Mouse (Mus musculus): ENCODE data around the gene Fam71f1. TPM values are rescaled to one million over a fixed set of nuclear protein-coding genes. Genes with fewer than 3 reads are reported as not detected.

Fam71f1 gene
- 0.09 and 0.13 TPM in 2 replicates for polyA plus RNA-seq (2015; fragmentation: Nextera tagmentation; extraction: Ambion mirVana)

GRCm38 (mm10) chr6:29318879-29319278, at the start of gene Fam71f1:
Fam71f1 (plus strand) TSS chr6:29319140.
- Histone ChIP-seq H3K4me2 (no peak within 1 kb of the TSS), H3K27ac (no peak within 1 kb of the TSS), H3K36me3 (no peaks in the 10 kb centered on the region), H3K9me3 (no peaks in the 10 kb centered on the region), H3K27me3 (replicated peaks) (no peaks in the 10 kb centered on the region), H3K4me3 (replicated peaks) (no peak within 1 kb of the TSS), H3K9ac (no peak within 1 kb of the TSS), H3K4me1 (peaks cover 5% of the 10 kb centered on the region; the same call in 1 of the 2 replicates)
- 34% methylated on average over 5 of the region's 5 CpGs for WGBS
- peak; percentile 58; the same call in 1 of the 2 replicates for ATAC-seq (ENCODE audit: insufficient read depth, low FRiP score, low read depth)

DNA sequence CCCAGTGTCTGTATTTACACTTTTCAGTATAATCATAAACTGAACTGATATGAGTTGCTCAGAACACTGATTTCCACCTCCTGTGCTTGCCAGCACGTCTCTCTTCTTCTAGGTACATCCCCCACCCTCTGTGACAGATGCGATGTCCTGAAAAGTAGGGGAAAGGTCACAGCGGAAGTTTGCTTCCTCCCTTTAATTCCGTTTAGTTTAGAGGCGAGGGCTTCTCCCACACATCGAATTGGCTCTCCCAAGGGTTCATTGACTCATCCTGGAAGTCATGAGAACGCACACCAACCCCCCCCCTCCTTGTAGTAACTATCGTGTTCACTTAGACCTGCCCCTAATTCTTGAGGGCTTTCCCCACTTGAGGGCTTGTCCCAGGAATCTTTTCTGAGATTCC, 48.0 kb upstream of the Fam71f1 start:
- Histone ChIP-seq H3K4me3 (replicated peaks) (no peak overlapping the region), H3K4me1 (peaks cover 7% of the 10 kb centered on the region; the same call in 1 of the 2 replicates), H3K9me3 (no peaks in the 10 kb centered on the region), H3K27ac (no peak overlapping the region), H3K27me3 (replicated peaks) (no peaks in the 10 kb centered on the region), H3K4me2 (peak overlapping the region; percentile 24), H3K9ac (no peak overlapping the region), H3K36me3 (no peaks in the 10 kb centered on the region; the same call in 1 of the 2 replicates)
- no peak for ATAC-seq (ENCODE audit: insufficient read depth, low FRiP score, low read depth)
- WGBS, result 5% methylated on average over 8 of the region's 8 CpGs

DNA sequence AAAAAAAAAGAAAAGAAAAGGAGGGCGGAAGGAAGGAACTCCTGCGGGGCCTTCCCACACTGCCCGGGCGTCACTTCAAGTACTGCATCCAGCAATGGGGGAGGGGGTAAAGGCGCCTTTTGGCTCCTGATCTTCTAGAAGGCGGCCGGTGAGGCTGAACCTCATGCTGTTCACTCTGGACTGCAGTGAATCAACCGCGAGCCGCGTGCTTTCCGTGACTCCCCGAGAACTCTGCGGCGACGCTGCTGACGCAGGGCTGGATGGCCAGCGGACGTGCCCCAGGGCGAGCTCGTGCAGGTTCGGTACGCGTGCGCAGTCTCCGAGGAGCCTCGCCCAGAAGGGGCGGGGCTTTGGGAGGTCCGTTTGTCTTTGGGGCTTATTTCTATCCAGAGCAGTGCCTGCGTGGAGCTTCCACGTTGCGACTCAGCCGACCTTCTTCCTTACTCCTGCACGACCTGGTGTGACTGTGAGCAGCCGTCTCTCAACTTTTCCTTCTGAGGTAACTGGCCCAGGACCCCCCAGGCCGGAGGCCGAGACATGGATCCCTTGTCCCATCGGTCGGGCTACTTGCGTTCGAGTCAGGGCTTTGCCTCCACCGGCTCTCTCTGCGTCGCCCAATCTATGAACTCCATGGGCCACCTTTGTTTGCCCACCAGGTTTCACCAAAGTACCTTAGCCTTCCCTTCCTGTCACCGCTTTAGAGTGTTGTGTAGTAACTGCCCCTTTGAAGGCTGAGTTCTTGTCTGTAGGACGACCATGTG, 46.4 kb upstream of the Fam71f1 start, which contains the start of gene Hilpda:
Gene Hilpda (plus strand): TSS at position 177 of the 761 bp plus-strand sequence.
- Histone ChIP-seq H3K9ac (peak within 1 kb of the TSS; percentile 14; the same call in 1 of the 2 replicates), H3K27ac (peak within 1 kb of the TSS; percentile 75), H3K4me3 (replicated peaks) (peak within 1 kb of the TSS; percentile 55), H3K4me2 (peak within 1 kb of the TSS; percentile 50), H3K27me3 (replicated peaks) (no peaks in the 10 kb centered on the region), H3K36me3 (no peaks in the 10 kb centered on the region; the same call in 1 of the 2 replicates), H3K9me3 (no peaks in the 10 kb centered on the region), H3K4me1 (peaks cover 7% of the 10 kb centered on the region; the same call in 1 of the 2 replicates)
- WGBS, result under 1% methylated on average over 45 of the region's 46 CpGs
- peak; percentile 99 for ATAC-seq (ENCODE audit: insufficient read depth, low FRiP score, low read depth)

DNA sequence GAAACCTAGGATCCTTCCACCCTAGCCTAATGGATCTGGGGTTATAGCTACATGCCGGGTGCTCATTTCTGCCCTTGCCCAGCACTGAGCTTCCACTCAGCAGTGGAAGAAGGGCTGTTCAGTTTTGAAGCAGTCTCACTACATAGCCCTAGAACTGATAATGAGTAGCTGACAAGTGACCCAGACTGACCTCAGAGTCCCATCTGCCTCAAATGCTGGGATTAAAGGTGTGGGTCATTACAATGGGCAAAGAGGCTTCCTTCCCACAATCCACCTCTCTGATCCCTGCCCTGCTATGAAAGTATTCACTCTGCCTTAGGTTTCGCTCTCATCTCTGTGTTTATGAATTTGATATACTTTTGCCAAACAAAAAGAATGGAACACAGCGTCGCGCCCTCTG, 42.2 kb upstream of the Fam71f1 start:
- H3K9ac ChIP-seq, result no peak overlapping the region
- WGBS, result 74% methylated on average over 5 of the region's 5 CpGs
- ATAC-seq (ENCODE audit: insufficient read depth, low FRiP score, low read depth), result no peak
- peaks cover 13% of the 10 kb centered on the region for H3K4me1 ChIP-seq
- no peaks in the 10 kb centered on the region; the same call in 1 of the 2 replicates for H3K36me3 ChIP-seq
- H3K9me3 ChIP-seq, result no peaks in the 10 kb centered on the region
- H3K27me3 ChIP-seq (replicated peaks), result no peaks in the 10 kb centered on the region
- H3K4me3 ChIP-seq (replicated peaks), result no peak overlapping the region
- no peak overlapping the region for H3K4me2 ChIP-seq
- H3K27ac ChIP-seq, result no peak overlapping the region

DNA sequence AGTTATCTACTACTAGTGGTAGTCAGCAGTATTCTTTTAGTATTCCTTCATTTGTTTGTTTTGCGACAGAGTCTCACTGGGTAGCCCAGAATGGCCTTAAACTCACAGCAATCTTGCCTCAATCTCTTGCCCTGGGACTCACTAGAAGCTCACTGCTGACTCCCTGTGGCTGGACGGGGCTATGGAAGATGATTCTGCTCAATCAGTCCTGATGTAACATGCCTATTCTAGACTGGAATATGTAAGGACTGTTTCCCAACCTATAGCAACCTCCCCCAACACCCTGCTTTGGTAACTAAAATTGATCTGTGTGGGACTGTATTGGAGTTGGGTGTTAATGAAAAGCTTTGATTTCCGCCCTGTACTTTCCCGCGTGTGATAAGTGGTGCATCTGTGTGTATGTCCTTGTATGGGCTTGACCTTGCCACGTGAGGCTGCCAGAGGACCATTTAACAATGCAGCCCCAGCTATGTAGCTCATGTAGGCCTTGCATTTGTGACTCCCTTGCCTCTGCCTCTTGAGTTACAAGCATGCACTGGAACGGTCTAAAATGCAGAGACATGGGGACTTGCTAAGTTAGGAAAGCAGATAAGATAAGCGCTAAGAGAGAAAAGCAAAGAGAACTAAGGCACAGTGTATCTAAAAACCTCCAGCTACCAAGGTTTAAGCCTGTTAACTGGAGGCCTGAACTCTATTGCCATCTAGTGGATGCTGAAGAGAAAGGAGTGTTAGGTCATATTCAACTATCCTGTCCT, 40.2 kb upstream of the Fam71f1 start:
- ATAC-seq (ENCODE audit: insufficient read depth, low FRiP score, low read depth), result peak; percentile 60; the same call in 1 of the 2 replicates
- Histone ChIP-seq H3K27me3 (replicated peaks) (no peaks in the 10 kb centered on the region), H3K4me1 (peaks cover 7% of the 10 kb centered on the region; the same call in 1 of the 2 replicates), H3K27ac (no peak overlapping the region; the same call in 1 of the 2 replicates), H3K36me3 (no peaks in the 10 kb centered on the region; the same call in 1 of the 2 replicates), H3K4me3 (replicated peaks) (no peak overlapping the region), H3K4me2 (no peak overlapping the region), H3K9me3 (no peaks in the 10 kb centered on the region), H3K9ac (no peak overlapping the region)
- 27% methylated on average over 8 of the region's 8 CpGs for WGBS

DNA sequence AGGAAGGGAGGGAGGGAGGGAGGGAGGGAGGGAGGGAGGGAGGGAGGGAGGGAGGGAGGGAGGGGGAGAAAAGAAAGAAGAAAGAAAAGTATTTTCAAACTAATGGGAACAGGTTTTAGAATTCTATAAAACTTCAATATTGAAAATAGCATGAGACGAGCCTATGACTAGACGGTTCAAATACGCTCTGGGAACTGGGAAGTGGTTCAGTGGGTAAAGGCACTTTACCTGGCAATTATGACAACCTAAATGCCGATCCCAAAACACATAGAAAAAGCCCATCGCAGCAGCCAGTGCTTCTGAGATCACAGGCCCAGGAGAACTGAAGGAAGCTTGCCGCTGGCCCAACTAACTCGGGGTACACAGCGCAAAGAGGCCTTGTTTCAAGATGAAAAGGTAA, 39.6 kb upstream of the Fam71f1 start, which contains the start of gene Fam71f2:
Gene Fam71f2 (plus strand): TSS at position 301 of the 400 bp plus-strand sequence.
- H3K36me3 ChIP-seq, result no peaks in the 10 kb centered on the region; the same call in 1 of the 2 replicates

DNA sequence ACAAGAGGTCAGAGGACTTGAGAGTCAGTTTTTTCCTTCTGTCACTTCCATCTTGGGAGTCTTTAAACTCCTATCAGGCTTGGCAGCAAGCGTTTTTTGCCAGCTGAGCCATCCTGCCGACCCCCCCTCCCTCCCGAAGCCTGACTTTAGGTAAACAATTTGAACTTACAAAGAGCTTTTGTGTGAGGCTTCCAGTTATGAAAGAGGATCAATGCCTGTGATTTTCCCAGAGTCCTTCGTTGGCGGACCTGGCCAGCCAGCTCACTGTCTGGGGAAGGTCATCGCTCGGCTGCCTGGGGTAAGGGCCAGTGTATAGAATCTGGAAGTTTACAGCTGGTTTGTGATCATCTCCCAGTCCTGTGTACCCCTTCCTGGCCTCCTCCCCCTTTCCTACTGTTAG, 38.3 kb upstream of the Fam71f1 start:
- H3K27me3 ChIP-seq (replicated peaks), result no peaks in the 10 kb centered on the region
- H3K9ac ChIP-seq, result no peak overlapping the region
- H3K4me3 ChIP-seq (replicated peaks), result no peak overlapping the region
- H3K27ac ChIP-seq, result no peak overlapping the region
- peaks cover 6% of the 10 kb centered on the region; the same call in 1 of the 2 replicates for H3K4me1 ChIP-seq
- no peak overlapping the region for H3K4me2 ChIP-seq
- 23% methylated on average over 7 of the region's 7 CpGs for WGBS
- no peaks in the 10 kb centered on the region for H3K9me3 ChIP-seq
- no peak for ATAC-seq (ENCODE audit: insufficient read depth, low FRiP score, low read depth)
- H3K36me3 ChIP-seq, result no peaks in the 10 kb centered on the region

More for the DNA sequence above, 39.6 kb upstream of the Fam71f1 start, which contains the start of gene Fam71f2:
- H3K4me1 ChIP-seq, result peaks cover 6% of the 10 kb centered on the region; the same call in 1 of the 2 replicates
- H3K9ac ChIP-seq, result no peak within 1 kb of the TSS
- no peaks in the 10 kb centered on the region for H3K9me3 ChIP-seq
- no peak within 1 kb of the TSS for H3K4me2 ChIP-seq
- no peak for ATAC-seq (ENCODE audit: insufficient read depth, low FRiP score, low read depth)
- H3K27me3 ChIP-seq (replicated peaks), result no peaks in the 10 kb centered on the region
- no peak within 1 kb of the TSS; the same call in 1 of the 2 replicates for H3K27ac ChIP-seq
- no peak within 1 kb of the TSS for H3K4me3 ChIP-seq (replicated peaks)
- 85% methylated on average over 8 of the region's 8 CpGs for WGBS

DNA sequence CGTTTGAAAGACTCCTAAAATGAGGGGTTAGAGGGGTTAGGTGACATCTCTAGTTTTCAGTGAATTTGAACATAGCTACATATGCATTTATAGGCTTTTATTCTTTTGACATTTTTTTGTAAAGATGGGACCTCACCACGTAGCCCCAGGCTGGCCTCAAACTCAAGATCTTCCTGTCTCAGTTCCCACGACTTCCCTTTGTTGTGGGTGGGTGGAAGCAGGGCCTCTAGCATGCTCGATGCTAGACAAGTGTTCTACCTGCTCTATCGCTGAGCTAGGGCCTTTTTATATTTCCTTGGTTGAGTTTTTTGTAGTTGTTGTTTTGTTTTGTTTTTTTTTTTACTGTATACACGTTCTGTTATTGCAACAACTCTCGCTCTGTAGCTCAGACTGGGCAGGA, 32.1 kb upstream of the Fam71f1 start:
- Histone ChIP-seq H3K4me1 (no peaks in the 10 kb centered on the region), H3K27ac (no peak overlapping the region), H3K27me3 (replicated peaks) (no peaks in the 10 kb centered on the region), H3K9ac (no peak overlapping the region), H3K4me2 (no peak overlapping the region), H3K4me3 (replicated peaks) (no peak overlapping the region), H3K9me3 (no peaks in the 10 kb centered on the region), H3K36me3 (no peaks in the 10 kb centered on the region)
- WGBS, result 71% methylated on average over 7 of the region's 7 CpGs
- no peak for ATAC-seq (ENCODE audit: insufficient read depth, low FRiP score, low read depth)

GRCm38 (mm10) chr6:29287481-29287880, 31.5 kb upstream of the Fam71f1 start:
- ATAC-seq (ENCODE audit: insufficient read depth, low FRiP score, low read depth), result no peak
- H3K36me3 ChIP-seq, result no peaks in the 10 kb centered on the region
- no peak overlapping the region for H3K4me3 ChIP-seq (replicated peaks)
- 47% methylated on average over 6 of the region's 6 CpGs for WGBS
- H3K4me2 ChIP-seq, result no peak overlapping the region
- no peak overlapping the region for H3K9ac ChIP-seq
- no peaks in the 10 kb centered on the region for H3K4me1 ChIP-seq
- H3K9me3 ChIP-seq, result no peaks in the 10 kb centered on the region
- no peaks in the 10 kb centered on the region for H3K27me3 ChIP-seq (replicated peaks)
- no peak overlapping the region for H3K27ac ChIP-seq

DNA sequence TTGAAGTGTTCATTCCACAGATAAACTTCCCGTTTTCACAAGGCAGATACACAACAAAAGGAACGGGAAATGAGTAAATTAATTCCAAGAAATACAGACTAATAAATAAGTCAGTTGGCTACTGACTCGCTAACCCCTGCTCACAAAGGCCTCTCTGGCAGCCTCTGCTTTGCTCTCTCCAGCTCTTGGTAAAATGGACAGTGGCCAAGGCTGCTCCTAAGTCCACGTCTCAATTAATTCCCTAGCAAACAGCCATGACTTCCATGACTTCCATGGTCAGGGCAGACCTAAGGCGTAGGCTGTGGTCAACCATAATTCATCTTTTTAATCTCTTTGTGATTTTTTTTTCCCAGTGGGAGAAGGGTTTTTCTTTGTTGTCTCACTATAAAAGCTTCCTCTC, 31.0 kb upstream of the Fam71f1 start:
- Histone ChIP-seq H3K9ac (no peak overlapping the region), H3K36me3 (no peaks in the 10 kb centered on the region), H3K9me3 (no peaks in the 10 kb centered on the region), H3K4me3 (replicated peaks) (no peak overlapping the region), H3K27me3 (replicated peaks) (no peaks in the 10 kb centered on the region), H3K27ac (no peak overlapping the region), H3K4me1 (no peaks in the 10 kb centered on the region), H3K4me2 (no peak overlapping the region)
- no peak for ATAC-seq (ENCODE audit: insufficient read depth, low FRiP score, low read depth)
- WGBS, result 65% methylated on average over 5 of the region's 5 CpGs

DNA sequence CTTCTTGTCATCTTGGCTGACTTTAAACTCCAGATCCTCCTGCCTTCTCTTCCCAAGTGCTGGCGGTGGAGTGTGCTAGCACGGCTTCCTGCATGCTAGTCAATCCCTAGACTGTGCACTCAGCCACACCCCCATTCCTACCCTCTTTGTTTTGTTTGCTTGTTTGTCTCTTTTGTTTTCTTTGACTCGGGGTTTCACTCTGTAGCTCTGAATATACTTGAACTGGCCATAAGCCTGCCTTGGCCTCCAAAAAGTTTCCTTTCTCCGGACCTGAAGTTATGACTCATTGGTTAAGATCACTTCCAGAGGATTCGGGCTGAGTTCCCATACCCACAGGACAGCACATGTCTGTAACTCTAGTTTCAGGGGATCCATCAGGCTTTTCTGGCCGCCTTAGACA, 30.3 kb upstream of the Fam71f1 start:
- Histone ChIP-seq H3K9ac (no peak overlapping the region), H3K27ac (no peak overlapping the region), H3K9me3 (no peaks in the 10 kb centered on the region), H3K4me3 (replicated peaks) (no peak overlapping the region), H3K4me1 (no peaks in the 10 kb centered on the region), H3K27me3 (replicated peaks) (no peaks in the 10 kb centered on the region), H3K36me3 (no peaks in the 10 kb centered on the region), H3K4me2 (no peak overlapping the region)
- WGBS, result 63% methylated on average over 6 of the region's 6 CpGs
- ATAC-seq (ENCODE audit: insufficient read depth, low FRiP score, low read depth), result no peak

- H3K4me3 ChIP-seq (replicated peaks), result no peak overlapping the region
- H3K27ac ChIP-seq, result no peak overlapping the region
- no peaks in the 10 kb centered on the region for H3K27me3 ChIP-seq (replicated peaks)
- no peak for ATAC-seq (ENCODE audit: insufficient read depth, low FRiP score, low read depth)
- no peaks in the 10 kb centered on the region for H3K4me1 ChIP-seq
- H3K4me2 ChIP-seq, result no peak overlapping the region
- WGBS, result 51% methylated on average over 2 of the region's 2 CpGs
- H3K36me3 ChIP-seq, result no peaks in the 10 kb centered on the region
- H3K9ac ChIP-seq, result no peak overlapping the region
- H3K9me3 ChIP-seq, result no peaks in the 10 kb centered on the region
Measured at GRCm38 (mm10) chr6:29299112-29299511, 19.8 kb upstream of the Fam71f1 start.

Measured in stomach, embryonic 15.5 days (tissue).